Mouse (Mus musculus): ENCODE data around the gene Syde1. TPM values are rescaled to one million over a fixed set of nuclear protein-coding genes. Genes with fewer than 3 reads are reported as not detected.

Gene Syde1
- polyA plus RNA-seq, 1 experiment from 2014 or later: 22.6 TPM

DNA sequence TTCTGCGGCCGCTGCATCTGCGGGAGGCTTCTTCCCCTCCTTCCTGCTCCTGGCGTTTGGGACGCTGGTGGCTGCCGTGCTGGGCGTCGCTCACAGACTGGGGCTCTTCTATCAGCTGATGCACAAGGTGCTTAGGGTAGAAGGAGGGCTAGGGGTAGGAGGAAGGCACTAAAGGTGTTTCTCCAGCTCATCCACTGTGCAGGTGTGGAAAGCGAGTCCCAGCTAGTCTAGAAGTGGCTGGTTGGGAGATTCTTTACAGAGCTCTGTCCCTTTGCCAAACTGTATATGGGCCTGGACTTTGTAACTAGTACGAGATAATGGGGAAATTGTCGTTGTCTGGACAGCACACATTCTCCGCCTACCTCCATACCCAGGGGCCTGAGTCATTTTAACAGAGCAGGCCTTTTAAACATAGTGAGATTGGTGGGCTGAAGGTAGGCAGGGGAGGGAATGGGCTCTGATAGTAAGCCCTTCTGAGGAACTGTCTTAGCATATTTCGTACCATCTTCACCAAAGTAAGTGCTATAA lies 16.6 kb downstream of the Syde1 start:
- peak overlapping the region; percentile 61 for H3K4me2 ChIP-seq (ENCODE audit: low read depth, severe bottlenecking)
- H3K9me3 ChIP-seq (ENCODE audit: control insufficient read depth, low read length): no peaks in the 10 kb centered on the region
- DNase-seq (ENCODE audit: low spot score) (no peak), ATAC-seq (ENCODE audit: insufficient number of reproducible peaks, low FRiP score, low TSS enrichment, low read depth) (peak; percentile 41; the same call in 1 of the 2 replicates)
- peaks cover 2% of the 10 kb centered on the region; the same call in 1 of the 2 replicates for H3K4me1 ChIP-seq (ENCODE audit: control insufficient read depth, insufficient read depth, low read length)
- H3K4me3 ChIP-seq (ENCODE audit: low read depth, low read length): peak overlapping the region; percentile 49
- 14% methylated on average over 13 of the region's 13 CpGs for WGBS
- peak overlapping the region; percentile 53 for H3K9ac ChIP-seq (ENCODE audit: low read length)
- no peaks in the 10 kb centered on the region for H3K27me3 ChIP-seq (ENCODE audit: control insufficient read depth, insufficient read depth, low read length)
- H3K27ac ChIP-seq (replicated peaks; ENCODE audit: low read depth, low read length): no peak overlapping the region
- H3K36me3 ChIP-seq (ENCODE audit: control insufficient read depth, insufficient read depth, low read length): 0 out of 2 replicates have a peak, but pooled peaks cover 3% of the 10 kb centered on the region

DNA sequence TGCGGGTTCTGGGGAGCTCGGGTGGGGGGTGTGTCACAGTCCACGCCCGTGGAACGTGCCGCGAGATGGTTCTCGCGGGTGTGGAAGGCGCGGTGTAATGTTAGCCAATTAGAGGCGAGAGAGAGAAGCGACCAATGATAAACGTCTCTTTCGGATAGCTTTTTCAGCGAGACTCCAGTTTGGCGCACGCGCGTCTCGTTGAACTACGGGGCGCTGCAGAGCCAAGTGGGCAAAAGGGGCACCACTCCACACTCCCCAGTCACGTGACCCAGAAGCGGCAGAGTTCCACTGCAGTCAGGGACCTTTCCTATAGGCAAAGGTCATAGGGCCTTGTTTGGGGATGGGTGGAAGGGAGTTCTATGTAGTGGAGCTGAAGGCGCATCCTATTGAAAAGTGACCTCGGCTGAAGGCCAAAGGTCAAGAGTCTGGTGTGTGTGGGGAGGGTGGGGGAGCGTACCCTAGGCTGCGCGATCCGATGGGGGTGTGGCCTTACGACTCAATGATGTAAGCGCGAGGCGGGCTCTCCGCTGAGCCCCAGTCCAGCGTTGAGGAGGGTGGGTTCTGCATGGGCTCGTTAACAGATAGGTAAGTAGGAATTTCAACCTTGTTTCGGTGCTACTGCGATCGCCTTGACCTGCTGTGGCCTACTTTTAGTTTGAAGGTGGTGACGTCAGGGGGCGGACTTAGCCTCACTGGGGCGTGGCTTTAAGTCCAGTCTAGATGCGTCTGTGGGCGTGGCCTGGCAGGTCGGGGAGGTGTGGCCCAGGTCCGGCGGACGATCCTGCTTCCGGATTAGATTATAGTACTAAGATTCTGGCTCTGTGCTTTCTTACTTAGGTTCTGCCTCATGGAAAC lies 17.3 kb downstream of the Syde1 start, which contains the start of gene Ilvbl:
Ilvbl (plus strand) TSS at position 97 of the 855 bp plus-strand sequence.
- ATAC-seq (ENCODE audit: insufficient number of reproducible peaks, low FRiP score, low TSS enrichment, low read depth) (peak; percentile 90), DNase-seq (ENCODE audit: low spot score) (peak; percentile 95)
- Histone ChIP-seq H3K9ac (ENCODE audit: low read length) (peak within 1 kb of the TSS; percentile 53), H3K27me3 (ENCODE audit: control insufficient read depth, insufficient read depth, low read length) (no peaks in the 10 kb centered on the region), H3K4me1 (ENCODE audit: control insufficient read depth, insufficient read depth, low read length) (peaks cover 2% of the 10 kb centered on the region; the same call in 1 of the 2 replicates), H3K4me2 (ENCODE audit: low read depth, severe bottlenecking) (peak within 1 kb of the TSS; percentile 61), H3K27ac (replicated peaks; ENCODE audit: low read depth, low read length) (peak within 1 kb of the TSS; percentile 48), H3K9me3 (ENCODE audit: control insufficient read depth, low read length) (no peaks in the 10 kb centered on the region), H3K4me3 (ENCODE audit: low read depth, low read length) (peak within 1 kb of the TSS; percentile 49), H3K36me3 (ENCODE audit: control insufficient read depth, insufficient read depth, low read length) (0 out of 2 replicates have a peak, but pooled peaks cover 2% of the 10 kb centered on the region)
- under 1% methylated on average over 51 of the region's 51 CpGs for WGBS

DNA sequence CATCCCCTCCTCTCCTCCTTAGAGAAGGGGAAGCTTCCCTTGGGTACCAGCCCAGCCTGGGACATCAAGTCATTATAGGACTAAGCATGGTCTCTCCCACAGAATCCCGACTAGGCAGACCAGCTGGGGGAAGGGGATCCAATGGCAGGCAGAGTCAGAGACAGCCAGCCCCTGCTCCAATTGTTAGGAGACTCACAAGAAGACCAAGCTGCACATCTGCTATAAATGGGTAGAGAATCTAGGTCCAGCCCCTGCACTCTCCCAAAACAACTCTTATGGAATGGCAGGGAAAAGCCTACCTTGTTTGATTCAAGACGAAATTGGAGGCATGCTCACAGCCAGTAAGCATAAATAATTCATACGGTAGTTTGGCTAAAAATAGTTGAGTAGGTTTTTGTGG lies 18.5 kb downstream of the Syde1 start:
- WGBS: 76% methylated on average over 3 of the region's 3 CpGs
- ATAC-seq (ENCODE audit: insufficient number of reproducible peaks, low FRiP score, low TSS enrichment, low read depth) (no peak), DNase-seq (ENCODE audit: low spot score) (no peak)
- no peak overlapping the region for H3K9ac ChIP-seq (ENCODE audit: low read length)
- H3K9me3 ChIP-seq (ENCODE audit: control insufficient read depth, low read length): no peaks in the 10 kb centered on the region
- H3K4me2 ChIP-seq (ENCODE audit: low read depth, severe bottlenecking): no peak overlapping the region
- H3K4me1 ChIP-seq (ENCODE audit: control insufficient read depth, insufficient read depth, low read length): peaks cover 2% of the 10 kb centered on the region; the same call in 1 of the 2 replicates
- H3K36me3 ChIP-seq (ENCODE audit: control insufficient read depth, insufficient read depth, low read length): no peaks in the 10 kb centered on the region
- no peak overlapping the region for H3K4me3 ChIP-seq (ENCODE audit: low read depth, low read length)
- no peak overlapping the region for H3K27ac ChIP-seq (replicated peaks; ENCODE audit: low read depth, low read length)
- H3K27me3 ChIP-seq (ENCODE audit: control insufficient read depth, insufficient read depth, low read length): no peaks in the 10 kb centered on the region

DNA sequence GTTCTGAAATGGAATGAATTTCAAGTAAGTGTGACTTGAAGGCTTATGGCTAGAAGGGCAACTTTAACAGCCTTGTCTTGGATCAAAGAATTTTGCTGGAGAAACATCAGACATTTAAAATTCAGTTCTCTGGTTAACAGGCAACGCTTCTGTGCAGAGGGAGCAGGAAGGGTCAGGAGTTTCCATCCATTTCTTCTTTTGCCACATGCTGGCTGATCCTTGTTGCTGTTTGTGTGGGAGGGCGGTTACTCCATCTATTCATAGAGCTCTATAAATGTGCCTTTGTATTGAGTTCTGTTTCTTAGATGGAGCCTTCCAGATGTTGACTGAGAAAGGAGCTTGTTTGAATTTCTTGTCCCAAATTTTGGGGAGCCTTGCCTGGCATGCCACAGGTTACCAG lies 20.9 kb downstream of the Syde1 start:
- DNase-seq (ENCODE audit: low spot score): no peak
- peak overlapping the region; percentile 59; the same call in 1 of the 2 replicates for H3K27ac ChIP-seq (replicated peaks; ENCODE audit: low read depth, low read length)
- no peaks in the 10 kb centered on the region for H3K27me3 ChIP-seq (ENCODE audit: control insufficient read depth, insufficient read depth, low read length)
- WGBS: 59% methylated on average over 2 of the region's 2 CpGs
- no peak overlapping the region for H3K9ac ChIP-seq (ENCODE audit: low read length)
- no peaks in the 10 kb centered on the region for H3K9me3 ChIP-seq (ENCODE audit: control insufficient read depth, low read length)
- peaks cover 2% of the 10 kb centered on the region; the same call in 1 of the 2 replicates for H3K4me1 ChIP-seq (ENCODE audit: control insufficient read depth, insufficient read depth, low read length)
- H3K36me3 ChIP-seq (ENCODE audit: control insufficient read depth, insufficient read depth, low read length): no peaks in the 10 kb centered on the region
- ATAC-seq (ENCODE audit: insufficient number of reproducible peaks, low FRiP score, low TSS enrichment, low read depth): no peak
- no peak overlapping the region for H3K4me2 ChIP-seq (ENCODE audit: low read depth, severe bottlenecking)
- no peak overlapping the region for H3K4me3 ChIP-seq (ENCODE audit: low read depth, low read length)

DNA sequence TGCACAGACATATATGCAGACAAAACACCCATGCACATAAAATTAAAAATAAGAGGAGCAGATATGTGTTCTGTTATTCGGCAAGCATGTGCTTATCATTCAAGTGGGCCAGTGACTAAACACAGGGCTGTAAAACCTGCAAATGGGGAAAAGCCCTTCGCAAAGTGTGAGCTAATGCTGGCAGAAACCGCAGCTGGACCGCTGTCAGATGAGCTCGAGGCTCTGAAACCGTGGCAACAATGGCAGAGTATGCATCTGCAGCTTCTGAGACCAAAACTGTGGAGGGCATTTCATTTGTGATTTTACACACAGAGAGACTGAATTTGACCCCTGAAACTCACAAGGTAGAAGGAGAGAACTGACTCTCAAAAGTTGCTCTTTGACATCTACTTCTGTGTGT lies 21.3 kb downstream of the Syde1 start:
- ATAC-seq (ENCODE audit: insufficient number of reproducible peaks, low FRiP score, low TSS enrichment, low read depth) (no peak), DNase-seq (ENCODE audit: low spot score) (no peak)
- peaks cover 2% of the 10 kb centered on the region; the same call in 1 of the 2 replicates for H3K4me1 ChIP-seq (ENCODE audit: control insufficient read depth, insufficient read depth, low read length)
- H3K4me2 ChIP-seq (ENCODE audit: low read depth, severe bottlenecking): no peak overlapping the region
- H3K9ac ChIP-seq (ENCODE audit: low read length): no peak overlapping the region
- H3K27me3 ChIP-seq (ENCODE audit: control insufficient read depth, insufficient read depth, low read length): no peaks in the 10 kb centered on the region
- no peak overlapping the region for H3K4me3 ChIP-seq (ENCODE audit: low read depth, low read length)
- H3K9me3 ChIP-seq (ENCODE audit: control insufficient read depth, low read length): no peaks in the 10 kb centered on the region
- peak overlapping the region; percentile 59 for H3K27ac ChIP-seq (replicated peaks; ENCODE audit: low read depth, low read length)
- 62% methylated on average over 6 of the region's 6 CpGs for WGBS
- no peaks in the 10 kb centered on the region for H3K36me3 ChIP-seq (ENCODE audit: control insufficient read depth, insufficient read depth, low read length)

DNA sequence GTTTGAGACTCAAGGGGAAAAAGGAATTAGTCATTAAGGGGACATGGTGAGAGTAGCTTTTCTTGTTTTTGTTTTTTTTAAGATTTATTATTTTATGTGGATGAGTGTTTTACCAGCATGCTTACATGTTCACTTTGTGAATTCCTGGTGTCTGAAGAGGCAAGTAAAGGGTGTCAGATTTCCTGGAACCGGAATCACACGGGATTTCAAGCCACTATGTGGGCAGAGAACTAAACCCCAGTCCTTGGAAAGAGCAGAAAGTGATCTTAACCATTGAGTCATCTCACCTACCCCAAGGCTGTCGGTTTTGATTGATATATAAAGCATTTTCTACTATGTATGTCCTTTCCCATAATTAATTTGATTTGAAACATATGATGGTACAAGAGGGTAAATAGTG lies 22.1 kb downstream of the Syde1 start:
- Histone ChIP-seq H3K9me3 (ENCODE audit: control insufficient read depth, low read length) (no peaks in the 10 kb centered on the region), H3K27ac (replicated peaks; ENCODE audit: low read depth, low read length) (no peak overlapping the region), H3K9ac (ENCODE audit: low read length) (no peak overlapping the region), H3K4me3 (ENCODE audit: low read depth, low read length) (no peak overlapping the region), H3K36me3 (ENCODE audit: control insufficient read depth, insufficient read depth, low read length) (no peaks in the 10 kb centered on the region), H3K4me2 (ENCODE audit: low read depth, severe bottlenecking) (no peak overlapping the region), H3K27me3 (ENCODE audit: control insufficient read depth, insufficient read depth, low read length) (no peaks in the 10 kb centered on the region), H3K4me1 (ENCODE audit: control insufficient read depth, insufficient read depth, low read length) (no peaks in the 10 kb centered on the region)
- WGBS: 58% methylated on average over 3 of the region's 3 CpGs
- DNase-seq (ENCODE audit: low spot score) (no peak), ATAC-seq (ENCODE audit: insufficient number of reproducible peaks, low FRiP score, low TSS enrichment, low read depth) (no peak)

DNA sequence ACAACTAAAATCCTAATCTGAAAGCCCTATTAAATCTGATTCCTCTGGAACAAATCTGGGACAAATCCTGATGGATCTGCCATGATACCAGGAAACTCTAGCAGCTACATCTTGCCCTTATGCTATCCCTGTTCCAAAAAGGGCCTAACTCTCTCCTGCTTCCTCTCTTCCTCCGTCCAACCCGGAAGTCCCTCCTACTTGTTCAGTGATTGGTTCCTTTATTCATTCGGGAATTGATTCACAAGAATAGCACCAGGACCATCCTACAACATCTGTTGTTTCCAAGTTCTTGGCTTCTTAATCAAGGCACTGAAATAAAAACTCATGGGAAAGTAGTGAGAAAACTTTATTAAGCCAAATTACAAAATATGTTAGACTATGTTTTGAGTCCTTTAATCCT lies 22.6 kb downstream of the Syde1 start:
- H3K36me3 ChIP-seq (ENCODE audit: control insufficient read depth, insufficient read depth, low read length): no peaks in the 10 kb centered on the region
- H3K4me2 ChIP-seq (ENCODE audit: low read depth, severe bottlenecking): no peak overlapping the region
- no peaks in the 10 kb centered on the region for H3K4me1 ChIP-seq (ENCODE audit: control insufficient read depth, insufficient read depth, low read length)
- 85% methylated on average over 3 of the region's 3 CpGs for WGBS
- H3K4me3 ChIP-seq (ENCODE audit: low read depth, low read length): no peak overlapping the region
- H3K9me3 ChIP-seq (ENCODE audit: control insufficient read depth, low read length): no peaks in the 10 kb centered on the region
- no peak for ATAC-seq (ENCODE audit: insufficient number of reproducible peaks, low FRiP score, low TSS enrichment, low read depth)
- H3K9ac ChIP-seq (ENCODE audit: low read length): no peak overlapping the region
- H3K27me3 ChIP-seq (ENCODE audit: control insufficient read depth, insufficient read depth, low read length): no peaks in the 10 kb centered on the region
- H3K27ac ChIP-seq (replicated peaks; ENCODE audit: low read depth, low read length): no peak overlapping the region
- DNase-seq (ENCODE audit: low spot score): no peak

DNA sequence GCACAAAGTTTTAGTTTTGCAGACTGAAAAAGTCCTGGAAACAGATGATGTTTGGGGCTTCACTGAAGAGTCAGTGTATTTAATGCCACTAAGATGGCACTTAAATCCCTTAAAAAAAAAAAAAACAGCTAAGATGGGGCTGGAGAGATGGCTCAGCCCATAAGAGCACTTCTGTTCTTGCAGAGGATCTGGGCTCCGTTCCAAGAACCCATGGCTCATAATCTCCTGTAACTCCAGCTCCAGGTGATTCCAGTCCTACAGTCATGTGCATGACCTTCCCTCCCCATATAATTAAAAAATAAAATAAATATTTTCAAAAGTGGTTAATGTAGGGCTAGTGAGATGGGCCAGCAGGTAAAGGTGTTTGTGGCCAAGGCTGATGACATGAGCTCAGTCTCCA lies 26.7 kb downstream of the Syde1 start:
- Histone ChIP-seq H3K27me3 (ENCODE audit: control insufficient read depth, insufficient read depth, low read length) (no peaks in the 10 kb centered on the region), H3K4me2 (ENCODE audit: low read depth, severe bottlenecking) (no peak overlapping the region), H3K36me3 (ENCODE audit: control insufficient read depth, insufficient read depth, low read length) (no peaks in the 10 kb centered on the region), H3K4me3 (ENCODE audit: low read depth, low read length) (no peak overlapping the region), H3K9me3 (ENCODE audit: control insufficient read depth, low read length) (no peaks in the 10 kb centered on the region), H3K9ac (ENCODE audit: low read length) (no peak overlapping the region), H3K4me1 (ENCODE audit: control insufficient read depth, insufficient read depth, low read length) (no peaks in the 10 kb centered on the region), H3K27ac (replicated peaks; ENCODE audit: low read depth, low read length) (no peak overlapping the region)
- 88% methylated on average over 1 of the region's 1 CpGs for WGBS
- DNase-seq (ENCODE audit: low spot score) (no peak), ATAC-seq (ENCODE audit: insufficient number of reproducible peaks, low FRiP score, low TSS enrichment, low read depth) (no peak)

Data from limb, embryonic 11.5 days (tissue).